ENCODE assay signal across 16 mouse cellular contexts in genomic region chr13:103970415-103970814, GRCm38 (mm10). TPM values are rescaled to one million over a fixed set of nuclear protein-coding genes. Genes with fewer than 3 reads are reported as not detected.
DNase-seq lines count a peak whose midpoint lies in the region; ATAC-seq and TF ChIP-seq lines count a peak whose summit lies in the region.
"Had no signal": no experiment of that assay in that cellular context is flagged by ENCODE, and none has a peak within 500 bp of the region (broad histone marks: within the 10 kb centered on the region; RNA-seq: fewer than 3 reads in every experiment).

No protein-coding gene starts in this region.

- no peaks in the 10 kb centered on the region for H3K9me3 ChIP-seq in midbrain, embryonic 14.5 days (ENCODE audit: control insufficient read depth, low read length)
- H3K9me3 ChIP-seq in midbrain, embryonic 11.5 days (ENCODE audit: control insufficient read depth, low read length): no peaks in the 10 kb centered on the region
- H3K9me3 ChIP-seq in embryonic facial prominence, embryonic 11.5 days (replicated peaks; ENCODE audit: control insufficient read depth, low read length): no peaks in the 10 kb centered on the region
- H3K9me3 ChIP-seq in limb, embryonic 15.5 days: no peaks in the 10 kb centered on the region
- H3K9me3 ChIP-seq: heart, embryonic 15.5 days had no signal

- peak overlapping the region; percentile 43; the same call in 1 of the 2 replicates for H3K27ac ChIP-seq in gastrocnemius, adult 2 months
- H3K27ac ChIP-seq in midbrain, embryonic 14.5 days (replicated peaks; ENCODE audit: low read depth, low read length): 0 out of 2 replicates have a peak overlapping the region, but pooled peaks have one; percentile 13
- no peak overlapping the region for H3K27ac ChIP-seq in midbrain, embryonic 11.5 days (ENCODE audit: low read depth, low read length)
- no peak overlapping the region for H3K27ac ChIP-seq in embryonic facial prominence, embryonic 11.5 days (replicated peaks; ENCODE audit: low read depth, low read length)
- H3K27ac ChIP-seq in limb, embryonic 15.5 days: peak overlapping the region; percentile 43; the same call in 1 of the 2 replicates
- H3K27ac ChIP-seq: heart, embryonic 15.5 days had no signal

- H3K4me1 ChIP-seq in midbrain, embryonic 14.5 days (ENCODE audit: control insufficient read depth, insufficient read depth, low read length): no peaks in the 10 kb centered on the region
- no peaks in the 10 kb centered on the region for H3K4me1 ChIP-seq in midbrain, embryonic 11.5 days (ENCODE audit: control insufficient read depth, insufficient read depth, low read length)
- peaks cover 3% of the 10 kb centered on the region; the same call in 1 of the 2 replicates for H3K4me1 ChIP-seq in embryonic facial prominence, embryonic 11.5 days (ENCODE audit: control insufficient read depth, insufficient read depth, low read length)
- H3K4me1 ChIP-seq in limb, embryonic 15.5 days: peaks cover 11% of the 10 kb centered on the region

- WGBS in midbrain, embryonic 14.5 days: 57% methylated on average over 8 of the region's 8 CpGs
- 79% methylated on average over 8 of the region's 8 CpGs for WGBS in midbrain, embryonic 11.5 days
- 59% methylated on average over 8 of the region's 8 CpGs for WGBS in embryonic facial prominence, embryonic 11.5 days
- WGBS in limb, embryonic 15.5 days: 58% methylated on average over 8 of the region's 8 CpGs

- no peaks in the 10 kb centered on the region for H3K36me3 ChIP-seq in midbrain, embryonic 14.5 days (ENCODE audit: control insufficient read depth, insufficient read depth, low read length)
- no peaks in the 10 kb centered on the region for H3K36me3 ChIP-seq in midbrain, embryonic 11.5 days (ENCODE audit: control insufficient read depth, insufficient read depth, low read length)
- H3K36me3 ChIP-seq in embryonic facial prominence, embryonic 11.5 days (replicated peaks; ENCODE audit: control insufficient read depth, insufficient read depth, low read depth, low read length): no peaks in the 10 kb centered on the region
- no peaks in the 10 kb centered on the region for H3K36me3 ChIP-seq in limb, embryonic 15.5 days
- H3K36me3 ChIP-seq: heart, embryonic 15.5 days had no signal

- ATAC-seq in midbrain, embryonic 14.5 days (ENCODE audit: low FRiP score, low TSS enrichment): no peak; the same call in 1 of the 2 replicates
- ATAC-seq in midbrain, embryonic 11.5 days (ENCODE audit: low FRiP score): no peak
- ATAC-seq in embryonic facial prominence, embryonic 11.5 days (replicated peaks; ENCODE audit: insufficient number of reproducible peaks, low FRiP score, low TSS enrichment, low read depth): no peak
- no peak for ATAC-seq in limb, embryonic 15.5 days (ENCODE audit: insufficient number of reproducible peaks, low FRiP score, low TSS enrichment, low read depth)
- ATAC-seq: midbrain, embryonic 16.5 days had no signal

- intact Hi-C loops in gastrocnemius, adult 2 months (cut with DNase I): no loop called here
- intact Hi-C loops in gastrocnemius, postnatal 36 days (cut with DNase I): no loop called here

- no peak for DNase-seq in gastrocnemius, adult 2 months
- DNase-seq in gastrocnemius, postnatal 36 days: no peak
- DNase-seq in midbrain, embryonic 14.5 days: no peak
- no peak for DNase-seq in midbrain, embryonic 11.5 days (ENCODE audit: low spot score, missing footprints)
- DNase-seq in embryonic facial prominence, embryonic 11.5 days (ENCODE audit: low spot score): peak; percentile 9
- no peak for DNase-seq in gastrocnemius, adult 8-10 months (ENCODE audit: low spot score in 2 of 2)
- DNase-seq: B cell, adult 2 months; cerebellum, adult 2 months; cerebellum, postnatal 36 days; heart, postnatal 4 days; liver; lung, postnatal 10 days; right cerebral cortex, postnatal 4 days had no signal

- peak overlapping the region; percentile 39 for H3K4me3 ChIP-seq in gastrocnemius, adult 2 months
- H3K4me3 ChIP-seq in midbrain, embryonic 14.5 days (replicated peaks; ENCODE audit: low read depth, low read length): no peak overlapping the region
- no peak overlapping the region for H3K4me3 ChIP-seq in midbrain, embryonic 11.5 days (ENCODE audit: low read depth, low read length)
- H3K4me3 ChIP-seq in embryonic facial prominence, embryonic 11.5 days (ENCODE audit: low read depth, low read length): no peak overlapping the region
- H3K4me3 ChIP-seq in limb, embryonic 15.5 days: no peak overlapping the region
- H3K4me3 ChIP-seq: heart, embryonic 15.5 days had no signal

- H3K27me3 ChIP-seq in midbrain, embryonic 14.5 days (ENCODE audit: control insufficient read depth, insufficient read depth, low read length): no peaks in the 10 kb centered on the region
- H3K27me3 ChIP-seq in midbrain, embryonic 11.5 days (ENCODE audit: control insufficient read depth, insufficient read depth, low read length): no peaks in the 10 kb centered on the region
- no peaks in the 10 kb centered on the region for H3K27me3 ChIP-seq in embryonic facial prominence, embryonic 11.5 days (ENCODE audit: control insufficient read depth, insufficient read depth, low read length)
- no peaks in the 10 kb centered on the region for H3K27me3 ChIP-seq in limb, embryonic 15.5 days
- H3K27me3 ChIP-seq: heart, embryonic 15.5 days had no signal

- H3K4me2 ChIP-seq in midbrain, embryonic 14.5 days (ENCODE audit: low read length): no peak overlapping the region
- H3K4me2 ChIP-seq in midbrain, embryonic 11.5 days: no peak overlapping the region
- H3K4me2 ChIP-seq in embryonic facial prominence, embryonic 11.5 days (ENCODE audit: low read depth, low read length): no peak overlapping the region
- no peak overlapping the region for H3K4me2 ChIP-seq in limb, embryonic 15.5 days
- H3K4me2 ChIP-seq: heart, embryonic 15.5 days had no signal

- no peak for TF ChIP-seq CTCF in gastrocnemius, adult 2 months (IDR thresholded peaks at IDR 0.05)

- no peak overlapping the region for H3K9ac ChIP-seq in midbrain, embryonic 14.5 days (replicated peaks; ENCODE audit: low read length)
- no peak overlapping the region for H3K9ac ChIP-seq in midbrain, embryonic 11.5 days (ENCODE audit: low read length)
- no peak overlapping the region for H3K9ac ChIP-seq in embryonic facial prominence, embryonic 11.5 days (replicated peaks; ENCODE audit: low read length)
- H3K9ac ChIP-seq in limb, embryonic 15.5 days: no peak overlapping the region
- H3K9ac ChIP-seq: heart, embryonic 15.5 days had no signal

RNA-seq across cellular contexts. Expression of gene Erbin, which starts 50.1 kb away (rescaled TPM):
- 10 to 100 TPM; 40.6 to 45.3 TPM for total RNA-seq in gastrocnemius, adult 2 months (2021)
- total RNA-seq in gastrocnemius, postnatal 36 days (2021): 10 to 100 TPM; 34.7 to 40.1 TPM
- polyA plus RNA-seq in midbrain, embryonic 14.5 days (2014; fragmentation: Nextera tagmentation; extraction: Ambion mirVana): 16.0 and 21.7 TPM in 2 replicates
- polyA plus RNA-seq in midbrain, embryonic 11.5 days (2014; fragmentation: Nextera tagmentation; extraction: Ambion mirVana): 27.6 and 28.5 TPM in 2 replicates
- polyA plus RNA-seq in embryonic facial prominence, embryonic 11.5 days (2014; fragmentation: Nextera tagmentation; extraction: Ambion mirVana): 32.2 and 36.8 TPM in 2 replicates
- polyA plus RNA-seq in limb, embryonic 15.5 days (2015; fragmentation: Nextera tagmentation; extraction: Ambion mirVana): 15.4 and 20.3 TPM in 2 replicates
- 10 to 100 TPM; 45.5 to 53.4 (median 50.3) TPM for total RNA-seq in gastrocnemius, adult 8-10 months (2022)

Comparison
In these comparisons a context has a peak if more than half of its experiments do, and no peak if none do; other contexts are left out.
1. H3K27ac ChIP-seq: peak in gastrocnemius, adult 2 months (single experiment), midbrain, embryonic 14.5 days (single experiment) and limb, embryonic 15.5 days (single experiment); none in midbrain, embryonic 11.5 days (single experiment) and embryonic facial prominence, embryonic 11.5 days (single experiment).